Mouse (Mus musculus) cerebellum, adult 2 months (tissue): ENCODE data around the gene Gtf2h2.

Source experiments
- CTCF ChIP-seq: fragments of 200-500 bp; IDR thresholded peaks from 2 replicates; pipeline ENCODE4 v1.5.1; 2011; ENCODE audit warnings: low read depth, mild to moderate bottlenecking, control low read depth, low read length, moderate library complexity, borderline replicate concordance; ENCODE audit not compliant: insufficient read depth
- POLR2A ChIP-seq: fragments of 200-500 bp; IDR thresholded peaks from 2 replicates; pipeline ENCODE4 v1.6.1; 2011; ENCODE audit warnings: low read length, control low read depth, borderline replicate concordance; ENCODE audit not compliant: insufficient read depth

GRCm38 (mm10) chr13:100523698-100524097 is 31.3 kb upstream of the Gtf2h2 start:
- no peak for TF ChIP-seq CTCF
- TF ChIP-seq POLR2A: no peak
